ENCODE assay signal across 16 mouse cellular contexts in genomic region chr1:54922025-54922574, GRCm38 (mm10). TPM values are rescaled to one million over a fixed set of nuclear protein-coding genes. Genes with fewer than 3 reads are reported as not detected.
A peak's percentile ranks its signal among the peaks of the same experiment; 100 is the strongest.
DNase-seq lines count a peak whose midpoint lies in the region; ATAC-seq and TF ChIP-seq lines count a peak whose summit lies in the region.
"Had no signal": no experiment of that assay in that cellular context is flagged by ENCODE, and none has a peak within 500 bp of the region (broad histone marks: within the 10 kb centered on the region; RNA-seq: fewer than 3 reads in every experiment).

No protein-coding gene starts in this region.

- H3K36me3 ChIP-seq in kidney, postnatal 0 days (ENCODE audit: insufficient read depth, low read length) = no peaks in the 10 kb centered on the region
- H3K36me3 ChIP-seq: hindbrain, embryonic 10.5 days; midbrain, embryonic 12.5 days; neural tube, embryonic 12.5 days had no signal

- H3K4me2 ChIP-seq in kidney, postnatal 0 days (ENCODE audit: low read length) = no peak overlapping the region
- H3K4me2 ChIP-seq: forebrain, embryonic 13.5 days; heart, embryonic 11.5 days; midbrain, embryonic 12.5 days; neural tube, embryonic 12.5 days had no signal

- H3K9ac ChIP-seq in kidney, postnatal 0 days (ENCODE audit: low read depth, low read length) = no peak overlapping the region
- H3K9ac ChIP-seq: forebrain, embryonic 13.5 days; midbrain, embryonic 12.5 days; neural tube, embryonic 12.5 days had no signal

- no peaks in the 10 kb centered on the region for H3K9me3 ChIP-seq in kidney, postnatal 0 days (replicated peaks; ENCODE audit: low read length)
- H3K9me3 ChIP-seq: forebrain, embryonic 13.5 days; hindbrain, embryonic 10.5 days; midbrain, embryonic 12.5 days; neural tube, embryonic 12.5 days had no signal

- no peaks in the 10 kb centered on the region for H3K27me3 ChIP-seq in kidney, postnatal 0 days (ENCODE audit: insufficient read depth, low read length)
- H3K27me3 ChIP-seq: forebrain, embryonic 13.5 days had no signal

- no peak for TF ChIP-seq CTCF in kidney, postnatal 0 days (IDR thresholded peaks at IDR 0.05; ENCODE audit: low read depth)

- H3K27ac ChIP-seq in kidney, postnatal 0 days = no peak overlapping the region
- H3K27ac ChIP-seq: forebrain, embryonic 13.5 days; hindbrain, embryonic 10.5 days; midbrain, embryonic 12.5 days; neural tube, embryonic 12.5 days had no signal

- no peaks in the 10 kb centered on the region; the same call in 1 of the 2 replicates for H3K4me1 ChIP-seq in kidney, postnatal 0 days (replicated peaks; ENCODE audit: insufficient read depth, low read length)

- no peak overlapping the region for H3K4me3 ChIP-seq in kidney, postnatal 0 days (replicated peaks; ENCODE audit: low read depth, low read length)
- H3K4me3 ChIP-seq: forebrain, embryonic 13.5 days; hindbrain, embryonic 10.5 days; midbrain, embryonic 12.5 days; neural tube, embryonic 12.5 days had no signal

- no peak for ATAC-seq in kidney, postnatal 0 days (replicated peaks; ENCODE audit: low FRiP score, low read depth)
- ATAC-seq: forebrain, embryonic 13.5 days; lung, postnatal 0 days had no signal

- 63% methylated on average over 12 of the region's 12 CpGs for WGBS in kidney, postnatal 0 days
- whole genome bisulfite sequencing in large intestine, adult 2 months = 32% methylated on average over 12 of the region's 12 CpGs

- peak; percentile 16 for DNase-seq in cerebellum, adult 11 months
- DNase-seq in cerebellum, postnatal 25 days = no peak
- peak; percentile 34 for DNase-seq in kidney, postnatal 0 days (ENCODE audit: low spot score)
- DNase-seq in kidney, adult 18-20 months = no peak
- DNase-seq in MN1 (ENCODE audit: low spot score) = peak; percentile 12
- DNase-seq in large intestine, adult 2 months (ENCODE audit: low read depth, low spot score) = peak; percentile 70
- DNase-seq in adrenal gland, postnatal 10 days = no peak
- no peak for DNase-seq in adrenal gland, adult (ENCODE audit: inconsistent age in 2 of 2, low spot score in 1 of 2)
- DNase-seq: kidney, adult 8-10 months; thymus, postnatal 4 days had no signal

RNA-seq across cellular contexts. Expression of gene Ankrd44, which starts 4.1 kb away (rescaled TPM):
- polyA plus RNA-seq in kidney, postnatal 0 days (2015; fragmentation: Nextera tagmentation; extraction: Ambion mirVana) = 4.3 and 4.5 TPM in 2 replicates
- polyA plus RNA-seq in large intestine, adult 2 months (2012; rRNA removed) = 7.1 and 11.2 TPM in 2 replicates
- 10 to 100 TPM; 25.7 to 32.1 TPM for total RNA-seq in adrenal gland, postnatal 10 days (2021)

Comparison
In these comparisons a context has a peak if more than half of its experiments do, and no peak if none do; other contexts are left out.
1. DNase-seq: peak in cerebellum, adult 11 months (single experiment), kidney, postnatal 0 days (single experiment), MN1 (single experiment) and large intestine, adult 2 months (single experiment); none in cerebellum, postnatal 25 days (0 of 2), kidney, adult 18-20 months (single experiment), adrenal gland, postnatal 10 days (single experiment) and adrenal gland, adult (0 of 2).